ENCODE assay signal across 21 mouse cellular contexts in the genomic region with DNA sequence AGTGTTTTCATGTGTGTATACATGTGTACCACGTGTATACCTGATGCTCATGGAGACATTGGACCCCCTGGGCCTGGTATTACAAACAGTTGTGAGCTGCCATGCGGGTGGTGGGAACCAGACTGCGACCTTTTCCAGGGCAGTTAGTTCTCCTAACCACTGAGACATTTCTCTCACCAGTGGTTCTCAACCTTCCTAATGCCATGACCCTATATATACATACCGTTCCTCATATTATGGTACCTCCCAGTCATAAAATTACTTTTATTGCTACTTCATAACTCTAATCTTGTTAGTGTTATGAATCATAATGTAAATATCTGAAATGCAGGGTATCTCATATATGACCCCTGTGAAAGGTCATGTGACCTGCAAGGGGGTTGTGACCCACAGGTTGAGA.
DNase-seq lines count a peak whose midpoint lies in the region; ATAC-seq and TF ChIP-seq lines count a peak whose summit lies in the region.
"Had no signal": no experiment of that assay in that cellular context is flagged by ENCODE, and none has a peak within 500 bp of the region (broad histone marks: within the 10 kb centered on the region; RNA-seq: fewer than 3 reads in every experiment).

No protein-coding gene starts in this region.

- TF ChIP-seq CTCF in intestine, postnatal 0 days (IDR thresholded peaks at IDR 0.05; ENCODE audit: low read depth) = no peak

- H3K36me3 ChIP-seq in forebrain, embryonic 16.5 days (ENCODE audit: control insufficient read depth, insufficient read depth) = no peaks in the 10 kb centered on the region
- peaks cover 6% of the 10 kb centered on the region; the same call in 1 of the 2 replicates for H3K36me3 ChIP-seq in forebrain, embryonic 10.5 days (replicated peaks)
- H3K36me3 ChIP-seq in intestine, embryonic 14.5 days (ENCODE audit: control insufficient read depth, insufficient read depth, low read length) = no peaks in the 10 kb centered on the region
- no peaks in the 10 kb centered on the region for H3K36me3 ChIP-seq in intestine, embryonic 15.5 days
- no peaks in the 10 kb centered on the region for H3K36me3 ChIP-seq in intestine, postnatal 0 days (ENCODE audit: control insufficient read depth, insufficient read depth)
- H3K36me3 ChIP-seq: embryonic facial prominence, embryonic 13.5 days; embryonic facial prominence, embryonic 15.5 days; forebrain, embryonic 12.5 days had no signal

- H3K27me3 ChIP-seq in forebrain, embryonic 16.5 days (replicated peaks; ENCODE audit: control insufficient read depth, insufficient read depth, low read length) = no peaks in the 10 kb centered on the region
- no peaks in the 10 kb centered on the region for H3K27me3 ChIP-seq in forebrain, embryonic 10.5 days (ENCODE audit: poor library complexity, severe bottlenecking)
- H3K27me3 ChIP-seq in intestine, embryonic 14.5 days (replicated peaks; ENCODE audit: control insufficient read depth, insufficient read depth, low read length) = no peaks in the 10 kb centered on the region
- H3K27me3 ChIP-seq in intestine, embryonic 15.5 days (replicated peaks) = no peaks in the 10 kb centered on the region
- H3K27me3 ChIP-seq in intestine, postnatal 0 days (replicated peaks; ENCODE audit: control insufficient read depth, insufficient read depth, low read length) = no peaks in the 10 kb centered on the region
- H3K27me3 ChIP-seq: embryonic facial prominence, embryonic 13.5 days; embryonic facial prominence, embryonic 15.5 days; forebrain, embryonic 12.5 days had no signal

- WGBS in forebrain, embryonic 16.5 days = 91% methylated on average over 4 of the region's 4 CpGs
- WGBS in forebrain, embryonic 10.5 days = 86% methylated on average over 4 of the region's 4 CpGs
- 83% methylated on average over 4 of the region's 4 CpGs for WGBS in intestine, embryonic 14.5 days
- WGBS in intestine, embryonic 15.5 days = 87% methylated on average over 4 of the region's 4 CpGs
- WGBS in intestine, postnatal 0 days = 61% methylated on average over 4 of the region's 4 CpGs

- H3K9ac ChIP-seq in forebrain, embryonic 16.5 days (replicated peaks; ENCODE audit: low read depth, low read length) = no peak overlapping the region
- H3K9ac ChIP-seq in intestine, embryonic 14.5 days (ENCODE audit: low read length) = no peak overlapping the region
- H3K9ac ChIP-seq in intestine, embryonic 15.5 days = no peak overlapping the region
- H3K9ac ChIP-seq in intestine, postnatal 0 days (ENCODE audit: low read depth, low read length) = no peak overlapping the region
- H3K9ac ChIP-seq: embryonic facial prominence, embryonic 13.5 days; embryonic facial prominence, embryonic 15.5 days; forebrain, embryonic 12.5 days had no signal

- DNase-seq in forebrain, embryonic 10.5 days (ENCODE audit: extremely low spot score, low spot score) = no peak
- no peak for DNase-seq in intestine, embryonic 14.5 days (ENCODE audit: low spot score)
- DNase-seq in adrenal gland, postnatal 4 days (ENCODE audit: low spot score in 2 of 2) = no peak
- no peak for DNase-seq in layer of hippocampus, postnatal 25 days (ENCODE audit: extremely low spot score in 1 of 2, low spot score in 1 of 2)
- DNase-seq: adrenal gland, adult 2 months; adrenal gland, postnatal 10 days; adrenal gland, postnatal 25 days; cerebellum, adult 11-12 months; cerebellum, adult 2 months; cerebellum, adult 9-10 months; cerebellum, postnatal 14 days; cerebellum, postnatal 36 days; embryo, embryonic 11 days had no signal

- no peak overlapping the region for H3K4me2 ChIP-seq in forebrain, embryonic 16.5 days (ENCODE audit: low read length)
- H3K4me2 ChIP-seq in intestine, embryonic 14.5 days (ENCODE audit: low read length) = no peak overlapping the region
- H3K4me2 ChIP-seq in intestine, embryonic 15.5 days (replicated peaks) = no peak overlapping the region
- no peak overlapping the region for H3K4me2 ChIP-seq in intestine, postnatal 0 days (replicated peaks; ENCODE audit: low read depth)
- H3K4me2 ChIP-seq: embryonic facial prominence, embryonic 13.5 days; embryonic facial prominence, embryonic 15.5 days; forebrain, embryonic 12.5 days had no signal

- ATAC-seq in forebrain, embryonic 16.5 days = no peak
- ATAC-seq in intestine, embryonic 14.5 days (replicated peaks; ENCODE audit: low FRiP score, low TSS enrichment, low read depth) = peak; percentile 36; the same call in 1 of the 2 replicates
- ATAC-seq in intestine, embryonic 15.5 days = peak; percentile 77
- ATAC-seq in intestine, postnatal 0 days = 0 out of 2 replicates have a peak, but pooled peaks have one; percentile 38
- no peak for ATAC-seq in erythroid progenitor cell, adult 5-6 weeks (replicated peaks; ENCODE audit: low FRiP score, poor library complexity, severe bottlenecking)

- no peaks in the 10 kb centered on the region for H3K4me1 ChIP-seq in forebrain, embryonic 16.5 days (replicated peaks; ENCODE audit: control insufficient read depth, insufficient read depth, low read length)
- H3K4me1 ChIP-seq in forebrain, embryonic 10.5 days = peaks cover 20% of the 10 kb centered on the region
- no peaks in the 10 kb centered on the region for H3K4me1 ChIP-seq in intestine, embryonic 14.5 days (replicated peaks; ENCODE audit: control insufficient read depth, insufficient read depth, low read length)
- no peaks in the 10 kb centered on the region for H3K4me1 ChIP-seq in intestine, embryonic 15.5 days (replicated peaks)
- no peaks in the 10 kb centered on the region for H3K4me1 ChIP-seq in intestine, postnatal 0 days (replicated peaks; ENCODE audit: control insufficient read depth, insufficient read depth, low read length)
- H3K4me1 ChIP-seq: embryonic facial prominence, embryonic 15.5 days had no signal

- no peak overlapping the region for H3K4me3 ChIP-seq in forebrain, embryonic 16.5 days (replicated peaks; ENCODE audit: low read length)
- H3K4me3 ChIP-seq in forebrain, embryonic 10.5 days = no peak overlapping the region
- H3K4me3 ChIP-seq in intestine, embryonic 14.5 days (ENCODE audit: low read depth, low read length) = no peak overlapping the region
- H3K4me3 ChIP-seq in intestine, embryonic 15.5 days (replicated peaks) = no peak overlapping the region
- no peak overlapping the region for H3K4me3 ChIP-seq in intestine, postnatal 0 days (ENCODE audit: low read depth, low read length)
- H3K4me3 ChIP-seq: embryonic facial prominence, embryonic 13.5 days; embryonic facial prominence, embryonic 15.5 days; erythroblast, embryonic 14.5 days; forebrain, embryonic 12.5 days had no signal

- H3K9me3 ChIP-seq in forebrain, embryonic 16.5 days (ENCODE audit: control insufficient read depth, low read length) = no peaks in the 10 kb centered on the region
- no peaks in the 10 kb centered on the region for H3K9me3 ChIP-seq in forebrain, embryonic 10.5 days
- H3K9me3 ChIP-seq in intestine, embryonic 14.5 days (ENCODE audit: control insufficient read depth, low read length) = no peaks in the 10 kb centered on the region
- no peaks in the 10 kb centered on the region for H3K9me3 ChIP-seq in intestine, embryonic 15.5 days
- H3K9me3 ChIP-seq in intestine, postnatal 0 days (ENCODE audit: control insufficient read depth) = no peaks in the 10 kb centered on the region
- H3K9me3 ChIP-seq: embryonic facial prominence, embryonic 13.5 days; embryonic facial prominence, embryonic 15.5 days; forebrain, embryonic 12.5 days had no signal

- peak overlapping the region; percentile 4; the same call in 1 of the 2 replicates for H3K27ac ChIP-seq in forebrain, embryonic 16.5 days (ENCODE audit: low read length)
- no peak overlapping the region for H3K27ac ChIP-seq in forebrain, embryonic 10.5 days
- H3K27ac ChIP-seq in intestine, embryonic 14.5 days (ENCODE audit: low read depth) = no peak overlapping the region
- H3K27ac ChIP-seq in intestine, embryonic 15.5 days = no peak overlapping the region
- H3K27ac ChIP-seq in intestine, postnatal 0 days (ENCODE audit: low read depth, low read length) = no peak overlapping the region
- H3K27ac ChIP-seq: embryonic facial prominence, embryonic 13.5 days; embryonic facial prominence, embryonic 15.5 days; forebrain, embryonic 12.5 days had no signal

Comparison
In these comparisons a context has a peak if more than half of its experiments do, and no peak if none do; other contexts are left out.
1. ATAC-seq: peak in intestine, embryonic 14.5 days (single experiment), intestine, embryonic 15.5 days (single experiment) and intestine, postnatal 0 days (single experiment); none in forebrain, embryonic 16.5 days (single experiment) and erythroid progenitor cell, adult 5-6 weeks (single experiment).